Mouse (Mus musculus): ENCODE results near the gene Mup8. TPM values are rescaled to one million over a fixed set of nuclear protein-coding genes. Genes with fewer than 3 reads are reported as not detected.
"Not testable (repeated sequence)": the region's sequence is repeated elsewhere in the genome, so short reads cannot be mapped to it uniquely, and the experiment has no call there.

The Mup8 gene
- not detected for total RNA-seq (2021)
- long read RNA-seq, experiment 1: 0 reads
- long read RNA-seq, experiment 2: 0 reads

- DNase-seq (ENCODE audit: low spot score in 2 of 2): not testable (repeated sequence)
These were observed at the start of gene Mup8 for GRCm38 (mm10) chr4:60222499-60222898. Gene Mup8 (minus strand): TSS chr4:60222599.

GRCm38 (mm10) chr4:60265977-60266770 is 43.8 kb upstream of the Mup8 start:
- DNase-seq (ENCODE audit: low spot score in 2 of 2): not testable (repeated sequence)

DNA sequence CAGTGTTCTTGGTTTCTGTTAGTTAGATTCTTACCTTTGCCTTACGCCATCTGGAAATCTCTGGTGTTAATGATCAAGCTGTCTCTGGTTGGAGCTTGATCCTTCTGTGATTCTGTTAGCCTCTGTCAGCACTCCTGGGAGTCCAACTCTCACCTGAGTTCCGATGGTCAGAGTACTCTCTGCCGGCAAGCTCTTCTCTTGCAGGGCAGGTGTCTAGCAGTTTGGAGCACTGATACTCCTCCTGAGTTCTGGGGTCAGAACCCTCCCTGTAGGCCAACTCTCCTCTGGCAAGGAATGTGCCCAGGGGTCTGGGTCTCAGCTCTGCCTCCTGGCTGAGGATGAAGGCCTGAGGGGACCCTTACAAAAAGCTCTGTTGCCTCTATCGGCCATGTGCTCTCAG is 40.3 kb upstream of the Mup8 start:
- not testable (repeated sequence) for DNase-seq (ENCODE audit: low spot score in 2 of 2)

Other genes with a start within 250 kb of the Mup8 start
- not detected for gene Mup7, start 152.1 kb downstream of the Mup8 start, total RNA-seq (2021)
- not detected for gene Mup2, start 68.3 kb downstream of the Mup8 start, total RNA-seq (2021)
- gene Mup9, start 199.4 kb upstream of the Mup8 start, total RNA-seq (2021): not detected

Data from adrenal gland, postnatal 4 days (tissue).